Mouse (Mus musculus) spleen, embryonic (tissue): ENCODE measurements around the gene Dctn2.
"Not testable (repeated sequence)": the region's sequence is repeated elsewhere in the genome, so short reads cannot be mapped to it uniquely, and the experiment has no call there.

Experiments
- CTCF ChIA-PET: fragments of 350-600 bp; sonication (Branson Sonifier 250); formaldehyde crosslinking; loops from one replicate; lab custom pipeline; 2022; lab: Charles Lee

Dctn2 gene

DNA sequence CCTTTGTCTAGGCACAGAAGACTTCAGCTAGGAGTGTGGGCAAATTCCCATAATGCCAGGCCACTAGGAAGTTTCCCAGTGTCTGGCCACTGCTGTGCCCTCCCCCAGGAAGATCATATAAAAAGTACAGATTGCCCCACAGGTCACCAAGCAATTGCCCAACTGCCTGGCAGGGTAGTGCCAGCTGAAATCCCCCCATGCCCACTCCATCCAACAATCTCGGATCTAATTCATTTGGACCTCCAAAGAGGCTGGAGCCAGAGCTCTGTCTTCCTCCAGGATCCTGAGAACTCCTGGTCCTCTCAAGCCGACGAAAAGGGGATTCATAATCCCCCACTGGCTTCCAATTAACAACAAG, 21.7 kb downstream of the Dctn2 start:
- CTCF ChIA-PET = no interaction called here

DNA sequence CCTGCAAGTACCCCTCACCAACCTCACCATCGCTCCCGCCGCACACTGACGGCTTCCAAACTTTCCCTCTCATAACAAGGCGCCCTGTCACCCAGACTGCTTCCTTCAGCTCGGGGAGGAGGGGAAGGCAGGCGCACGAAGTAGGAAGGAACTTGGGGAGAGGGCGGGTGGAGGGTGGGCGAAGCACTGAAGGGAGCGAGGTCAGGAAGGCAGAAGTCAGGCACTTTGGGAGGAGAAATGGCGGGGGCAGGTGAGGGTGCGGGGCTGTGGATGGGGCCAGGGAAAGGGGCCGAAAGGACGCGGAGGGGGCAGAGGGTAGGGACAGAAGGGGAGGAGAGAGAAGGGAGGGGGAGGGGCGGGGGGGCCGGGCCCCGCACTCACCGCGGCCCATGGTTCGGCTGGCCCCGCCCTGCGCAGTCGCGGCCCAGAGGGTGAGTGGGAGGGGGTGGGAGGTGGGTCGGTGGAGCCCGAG, 22.2 kb downstream of the Dctn2 start:
- CTCF ChIA-PET = no interaction called here

DNA sequence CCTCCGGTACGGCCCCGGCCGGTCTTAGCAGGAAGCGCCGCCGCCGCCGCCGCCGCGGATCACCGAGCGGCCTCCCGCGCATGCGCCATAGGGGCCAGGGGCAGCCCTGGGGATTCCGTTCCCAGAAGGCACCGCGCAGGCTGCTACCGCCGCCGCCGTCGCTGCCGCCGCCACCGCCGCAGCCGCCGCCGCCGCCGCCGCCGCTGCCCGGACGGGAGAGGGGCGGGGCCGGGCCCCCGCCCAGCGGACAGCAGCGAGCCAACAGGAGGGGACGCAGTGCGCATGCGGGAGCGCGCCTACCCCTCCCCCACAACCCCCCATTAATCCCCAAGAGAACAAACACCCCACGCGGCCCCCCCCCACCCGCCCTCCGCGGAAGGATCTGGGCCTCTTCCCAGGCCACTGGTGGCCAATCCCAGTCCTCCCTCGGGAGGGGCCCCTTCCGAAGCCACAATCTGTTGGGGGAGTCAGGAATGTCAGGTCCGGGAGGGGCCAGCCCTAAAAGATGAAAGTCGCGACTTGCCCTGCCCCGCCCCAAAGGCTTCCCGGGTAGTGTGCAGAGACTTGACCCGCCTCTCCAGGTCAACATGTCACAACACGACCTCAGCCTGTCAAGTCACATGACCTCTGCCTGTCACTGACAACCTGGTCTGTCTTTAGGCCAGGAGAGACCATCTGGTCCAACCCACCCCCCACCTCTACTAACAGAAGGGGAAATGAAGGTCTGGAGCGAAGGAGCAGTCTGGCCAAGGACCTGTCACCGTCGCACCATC, 22.8 kb downstream of the Dctn2 start, which contains the start of gene Mbd6:
TSS of gene Mbd6 (minus strand) at position 219 of the 773 bp plus-strand sequence.
- CTCF ChIA-PET = interaction anchor here (0.8 kb wide), 1 partner anchor 367 kb away, joined by 4 read pairs; no protein-coding TSS in a partner anchor

DNA sequence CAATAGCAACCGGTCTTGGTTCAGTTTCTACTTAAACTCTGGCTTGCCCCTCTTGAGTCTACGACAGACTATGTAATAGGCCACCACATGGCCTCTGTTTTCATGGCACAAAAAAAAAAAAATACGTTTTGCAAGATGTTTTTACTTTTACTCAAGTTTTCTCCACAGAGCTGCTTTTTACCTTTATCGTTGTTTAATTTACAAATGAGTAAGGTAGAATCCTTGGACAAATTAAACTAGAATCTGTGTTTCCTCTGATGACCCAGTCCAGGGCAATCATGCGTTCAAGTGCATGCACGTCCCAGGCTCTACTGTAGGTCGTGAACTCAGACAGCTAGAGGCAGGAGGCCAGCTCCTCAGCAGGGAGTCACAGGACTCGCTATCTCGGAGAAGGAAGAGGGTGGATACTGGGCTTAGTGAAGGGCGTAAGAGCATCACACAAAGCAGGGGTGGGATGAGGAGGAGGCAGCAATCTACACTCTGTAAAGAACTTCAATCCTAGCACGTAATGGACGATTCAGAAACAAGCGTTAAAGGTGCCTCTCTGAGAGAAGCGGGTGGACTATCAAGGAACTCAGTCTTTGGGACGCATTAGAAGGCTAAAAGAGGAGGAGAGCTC, 23.5 kb downstream of the Dctn2 start:
- CTCF ChIA-PET = interaction anchor here (0.8 kb wide), 1 partner anchor 366 kb away, joined by 4 read pairs; no protein-coding TSS in a partner anchor

DNA sequence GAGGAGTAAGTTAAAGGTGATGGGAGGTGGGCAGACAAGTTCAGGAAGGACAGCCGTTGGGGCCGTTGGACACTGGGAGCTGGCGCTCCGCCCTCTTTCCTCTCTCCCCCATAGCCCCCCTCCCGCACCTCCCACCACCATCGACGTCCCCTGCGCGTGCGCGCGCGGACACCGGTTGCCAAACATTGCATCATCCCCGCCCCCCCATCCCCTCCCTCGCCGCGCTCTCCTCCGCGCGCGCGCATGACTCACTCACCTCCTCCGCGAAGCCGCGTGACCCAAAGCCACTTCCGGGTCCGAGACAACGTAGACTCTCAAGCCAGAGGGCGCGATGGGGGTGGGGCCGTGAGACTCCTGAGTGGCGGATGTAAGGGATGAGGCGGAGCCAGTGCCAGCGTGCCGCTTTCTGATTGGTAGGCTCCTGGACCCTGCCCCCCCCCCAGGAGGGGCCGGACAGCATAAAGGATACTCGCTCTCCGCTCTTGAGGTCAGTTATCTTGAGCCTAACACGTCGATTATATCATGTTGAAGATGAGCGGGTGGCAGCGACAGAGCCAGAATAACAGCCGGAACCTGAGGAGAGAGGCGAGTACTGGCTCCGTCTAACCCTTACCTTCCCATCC, 24.2 kb downstream of the Dctn2 start:
- CTCF ChIA-PET = no interaction called here

DNA sequence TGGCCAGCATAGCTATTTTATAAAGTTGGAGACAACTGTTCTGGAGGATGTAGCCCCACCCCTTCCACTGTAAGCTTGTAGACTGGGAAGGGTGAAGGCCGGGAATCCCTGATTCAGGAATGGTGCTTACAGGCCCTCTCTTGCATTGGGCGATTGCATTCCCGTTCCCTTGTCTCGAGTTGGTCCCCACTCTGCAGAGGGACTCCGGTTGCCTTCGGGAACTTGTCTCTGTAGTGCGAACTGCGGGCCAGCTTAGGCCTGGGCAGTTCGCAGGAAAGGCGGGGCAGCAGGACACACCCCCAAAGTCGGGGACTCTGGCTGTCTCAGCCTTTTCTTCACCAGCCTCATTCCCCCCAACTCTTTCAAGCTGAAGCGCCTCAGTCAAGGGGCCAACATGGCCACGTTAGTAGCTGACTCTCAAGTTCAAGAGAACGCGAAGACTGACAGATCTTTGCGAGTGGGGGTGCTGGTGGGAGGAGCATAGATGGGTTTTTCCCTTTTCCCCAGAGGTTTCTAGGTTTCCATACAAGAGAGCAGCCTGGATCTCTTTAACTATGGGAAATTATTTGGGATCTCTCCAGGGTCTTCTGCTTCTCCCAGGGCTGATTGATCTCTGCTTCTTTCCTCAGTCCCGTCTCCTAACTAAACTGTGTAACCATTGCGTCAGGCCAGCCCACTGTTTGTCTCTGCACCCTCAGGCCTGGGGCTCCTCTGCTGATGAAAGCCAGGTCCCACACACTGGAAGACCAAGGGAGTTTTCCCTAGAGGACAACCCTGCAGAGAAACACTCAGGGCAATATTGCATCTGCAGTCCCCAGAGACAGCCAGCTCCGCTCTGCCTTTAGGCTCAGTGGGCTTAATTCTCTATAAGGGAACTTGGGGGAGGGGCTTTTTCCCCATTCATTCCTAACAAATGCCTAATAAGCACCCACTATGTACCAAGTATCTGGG, 25.0 kb downstream of the Dctn2 start:
- CTCF ChIA-PET = interaction anchor here (1.9 kb wide), 1 partner anchor 21 kb away, joined by 5 read pairs; no protein-coding TSS in a partner anchor

GRCm38 (mm10) chr10:127291881-127292638, 25.9 kb downstream of the Dctn2 start:
- CTCF ChIA-PET = interaction anchor here (1.9 kb wide), 1 partner anchor 20 kb away, joined by 5 read pairs; no protein-coding TSS in a partner anchor

DNA sequence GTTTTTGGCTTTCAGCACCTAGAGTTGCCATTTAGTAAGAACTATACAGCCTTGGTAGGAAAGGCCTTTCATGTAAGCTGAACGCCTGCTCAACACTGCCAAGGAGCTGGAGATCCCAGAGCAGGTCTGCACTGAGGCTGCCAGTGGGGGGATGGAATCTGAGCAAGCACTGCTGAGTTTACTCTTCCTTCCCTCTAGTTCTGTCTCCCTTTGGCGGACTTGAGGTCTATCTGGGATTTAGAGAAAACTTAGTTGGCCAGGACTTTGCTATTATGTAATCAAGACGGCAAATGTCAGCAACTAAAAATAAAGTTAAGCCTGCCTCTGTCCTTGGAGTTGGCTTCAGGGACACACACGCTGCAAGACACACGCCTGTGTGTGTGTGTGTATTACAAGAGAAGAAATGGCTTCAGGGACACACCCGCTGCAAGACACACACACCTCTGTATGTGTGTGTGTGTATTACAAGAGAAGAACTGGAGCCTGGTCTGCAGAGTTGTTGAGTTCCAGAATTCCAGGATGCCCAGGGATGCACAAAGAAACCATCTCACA, 26.9 kb downstream of the Dctn2 start:
- CTCF ChIA-PET = interaction anchor here (1.9 kb wide), 1 partner anchor 19 kb away, joined by 5 read pairs; no protein-coding TSS in a partner anchor

GRCm38 (mm10) chr10:127293590-127294113, 27.5 kb downstream of the Dctn2 start:
- CTCF ChIA-PET = no interaction called here

- CTCF ChIA-PET = interaction anchor here (0.6 kb wide), 1 partner anchor 9 kb away, joined by 3 read pairs; no protein-coding TSS in a partner anchor
Measured at GRCm38 (mm10) chr10:127294895-127295510, 28.8 kb downstream of the Dctn2 start.

DNA sequence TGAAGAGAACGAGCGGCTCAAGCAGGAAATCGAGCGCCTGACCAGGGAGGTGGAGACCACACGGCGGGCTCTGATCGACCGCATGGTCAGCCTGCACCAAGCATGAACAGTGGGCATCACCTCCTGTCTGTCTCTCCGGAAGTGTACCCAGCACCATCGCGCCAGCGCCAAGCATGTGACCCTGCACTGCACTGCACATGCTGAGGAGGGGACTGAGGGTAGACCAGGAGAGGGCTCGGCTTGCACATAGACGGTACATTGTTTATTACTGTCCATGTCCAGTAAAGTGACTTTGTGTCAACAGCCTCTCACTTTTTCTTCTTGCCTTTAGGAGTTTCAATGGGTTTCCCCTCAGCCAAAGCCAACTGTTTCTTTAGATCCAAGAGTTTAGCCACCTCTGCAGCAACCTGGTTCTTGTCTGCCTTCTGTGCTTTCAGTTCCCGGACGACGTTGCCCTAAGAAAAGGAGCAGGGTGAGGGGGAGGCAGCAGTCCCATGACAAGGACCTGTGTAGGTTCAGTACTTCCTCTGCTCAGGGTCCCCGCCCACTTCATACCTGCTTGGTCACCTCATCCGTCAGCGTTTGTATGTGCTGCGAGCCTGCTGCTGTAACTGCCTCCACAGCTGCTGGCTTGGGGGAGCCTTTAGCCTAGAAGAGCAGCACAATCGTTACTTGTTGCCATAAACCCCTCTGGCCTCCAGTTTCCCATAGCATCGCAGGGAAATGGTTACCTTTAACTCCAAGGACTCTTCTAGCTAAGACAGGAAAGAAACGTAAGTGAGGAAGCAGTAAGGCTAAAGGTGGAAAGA, 30.0 kb downstream of the Dctn2 start:
- CTCF ChIA-PET = no interaction called here

DNA sequence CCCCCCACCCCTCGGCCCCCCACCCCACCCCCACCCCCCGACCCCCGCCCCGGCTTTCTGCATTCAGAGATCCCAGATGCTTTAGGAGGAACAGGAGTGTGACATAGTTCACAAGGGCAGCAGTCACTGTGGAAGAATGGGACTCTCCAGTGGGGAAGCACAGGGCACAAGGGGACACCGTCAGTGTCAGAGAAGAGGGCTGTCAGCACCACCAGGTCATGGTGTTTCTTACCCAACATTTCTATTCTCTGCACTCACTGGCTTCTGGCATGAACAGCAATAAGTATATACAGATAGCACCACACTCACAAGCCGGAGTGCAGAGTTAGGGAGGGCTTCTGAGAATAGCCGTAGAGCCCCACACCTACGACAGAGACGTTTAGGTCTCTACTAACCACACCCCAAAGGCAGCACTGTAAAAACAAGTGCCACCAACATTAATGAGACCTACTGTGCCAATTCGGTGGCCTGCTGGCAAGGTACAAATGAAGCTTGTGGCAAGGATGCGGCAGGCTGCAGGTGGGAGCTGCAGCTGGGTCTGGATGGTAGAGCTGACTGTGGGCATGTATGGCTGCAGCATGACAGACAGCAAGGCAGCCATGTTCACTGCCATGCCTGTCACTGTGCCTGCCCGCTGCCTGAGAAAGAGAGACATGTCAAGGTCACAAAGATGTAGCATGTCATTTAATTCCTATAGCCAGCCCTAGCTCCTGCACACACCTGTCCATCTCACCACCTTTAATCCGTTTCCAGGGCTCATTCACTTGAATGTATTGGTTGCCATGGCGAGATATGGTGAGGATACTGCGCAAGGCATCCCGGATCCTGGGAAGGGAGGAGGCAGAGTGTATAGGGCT, 31.1 kb downstream of the Dctn2 start:
- CTCF ChIA-PET = no interaction called here

- CTCF ChIA-PET = no interaction called here
Measured at GRCm38 (mm10) chr10:127300361-127300760, 34.2 kb downstream of the Dctn2 start.

DNA sequence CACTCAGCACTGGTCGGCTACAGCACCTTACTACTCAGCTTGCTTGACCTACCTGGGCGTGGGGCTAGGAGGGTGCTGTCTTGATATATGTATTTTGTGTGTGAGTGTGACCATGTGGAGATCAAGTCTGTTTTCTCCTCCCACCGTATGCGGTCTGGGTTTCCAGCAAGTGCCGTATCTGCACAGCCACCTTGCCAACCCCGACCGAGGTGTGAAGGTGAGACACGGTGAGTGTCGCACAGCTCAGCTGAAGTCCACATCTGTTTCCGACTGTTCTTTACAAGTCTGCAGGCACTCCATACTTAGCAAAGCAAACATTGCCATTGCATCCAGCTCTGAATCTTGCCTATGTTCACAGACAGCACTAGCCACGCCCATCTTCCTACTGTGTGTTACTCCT, 37.0 kb downstream of the Dctn2 start:
- CTCF ChIA-PET = no interaction called here

DNA sequence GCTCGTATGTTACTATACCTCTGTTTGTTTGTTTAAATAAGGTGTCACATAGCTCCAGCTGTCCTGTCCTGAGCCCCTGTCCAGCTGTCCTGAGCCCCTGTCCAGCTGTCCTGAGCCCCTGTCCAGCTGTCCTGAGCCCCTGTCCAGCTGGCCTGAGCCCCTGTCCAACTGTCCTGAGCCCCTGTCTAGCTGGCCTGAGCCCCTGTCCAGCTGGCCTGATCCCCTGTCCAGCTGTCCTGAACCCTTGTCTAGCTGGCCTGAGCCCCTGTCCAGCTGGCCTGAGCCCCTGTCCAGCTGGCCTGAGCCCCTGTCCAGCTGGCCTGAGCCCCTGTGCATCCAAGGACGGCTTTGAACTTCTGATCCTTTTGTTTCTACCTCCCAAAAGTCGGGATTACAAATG, 43.0 kb downstream of the Dctn2 start:
- CTCF ChIA-PET = not testable (repeated sequence)

- CTCF ChIA-PET = no interaction called here
Measured at GRCm38 (mm10) chr10:127310523-127311475, 44.6 kb downstream of the Dctn2 start.
